Mouse (Mus musculus) hindbrain, embryonic 11.5 days (tissue): ENCODE results near the gene Snapc1. TPM values are rescaled to one million over a fixed set of nuclear protein-coding genes. Genes with fewer than 3 reads are reported as not detected.

ENCODE experiments used
- ATAC-seq: fragments of 200-750 bp; cut with Nextera tagmentation; 2 replicates; pipeline ENCODE4 v1.8.0; 2017; ENCODE audit warnings: mild to moderate bottlenecking, moderate TSS enrichment, moderate library complexity; ENCODE audit not compliant: low FRiP score
- DNase-seq: peaks from one replicate; pipeline ENCODE4 v3.0.0-alpha.2; 2015; ENCODE audit warnings: low spot score
- H3K27ac ChIP-seq: fragments of 300-500 bp; sonication (generic); 2 replicates; pipeline ENCODE4 v1.5.1; 2014; ENCODE audit warnings: mild to moderate bottlenecking, low read depth, low read length
- H3K27me3 ChIP-seq: fragments of 300-500 bp; sonication (generic); 2 replicates; pipeline ENCODE4 v1.6.1; 2014; ENCODE audit warnings: mild to moderate bottlenecking, low read length, moderate library complexity, mixed read lengths; ENCODE audit not compliant: control insufficient read depth, insufficient read depth
- H3K36me3 ChIP-seq: fragments of 300-500 bp; sonication (generic); 2 replicates; pipeline ENCODE4 v1.6.1; 2014; ENCODE audit warnings: mild to moderate bottlenecking, low read length, moderate library complexity, mixed read lengths; ENCODE audit not compliant: control insufficient read depth, insufficient read depth
- H3K4me1 ChIP-seq: fragments of 300-500 bp; sonication (generic); replicated peaks from 2 replicates; pipeline ENCODE4 v1.6.1; 2014; ENCODE audit warnings: low read length, mixed read lengths; ENCODE audit not compliant: control insufficient read depth, insufficient read depth
- H3K4me2 ChIP-seq: fragments of 300-500 bp; sonication (generic); replicated peaks from 2 replicates; pipeline ENCODE4 v1.6.1; 2014; ENCODE audit warnings: mild to moderate bottlenecking, low read depth, low read length
- H3K4me3 ChIP-seq: fragments of 300-500 bp; sonication (generic); 2 replicates; pipeline ENCODE4 v1.5.1; 2014; ENCODE audit warnings: low read depth, low read length
- H3K9ac ChIP-seq: fragments of 300-500 bp; sonication (generic); 2 replicates; pipeline ENCODE4 v1.6.1; 2014; ENCODE audit warnings: low read depth, low read length
- H3K9me3 ChIP-seq: fragments of 300-500 bp; sonication (generic); 2 replicates; pipeline ENCODE4 v1.6.1; 2016; ENCODE audit warnings: low read length; ENCODE audit not compliant: control insufficient read depth
- WGBS: fragments of 180-500 bp; shearing (Covaris S2); extraction: QIAGEN DNeasy Blood & Tissue Kit; methylation state at CpG from one replicate; pipeline ENCODE4 v1.1.7; 2014; 5-methylcytosine and 5-hydroxymethylcytosine counted together
- polyA plus RNA-seq: library from polyadenylated mRNA; unstranded; fragments of >200 nt; fragmentation: Nextera tagmentation; extraction: Ambion mirVana; gene quantifications from 2 replicates; pipeline ENCODE4 v1.2.1, GENCODE M21; 2014

Snapc1 gene
- polyA plus RNA-seq, 1 experiment from 2014 or later, result 24.1 TPM

GRCm38 (mm10) chr12:73978144-73978543 lies 13.9 kb downstream of the Snapc1 start:
- 93% methylated on average over 3 of the region's 3 CpGs for WGBS
- 0 out of 2 replicates have a peak, but pooled peaks cover 2% of the 10 kb centered on the region for H3K36me3 ChIP-seq
- no peak overlapping the region for H3K4me2 ChIP-seq
- H3K27me3 ChIP-seq, result no peaks in the 10 kb centered on the region
- H3K4me3 ChIP-seq, result no peak overlapping the region
- ATAC-seq (no peak), DNase-seq (no peak)
- no peak overlapping the region for H3K27ac ChIP-seq
- H3K9me3 ChIP-seq, result no peaks in the 10 kb centered on the region
- no peak overlapping the region for H3K9ac ChIP-seq
- H3K4me1 ChIP-seq, result no peaks in the 10 kb centered on the region

DNA sequence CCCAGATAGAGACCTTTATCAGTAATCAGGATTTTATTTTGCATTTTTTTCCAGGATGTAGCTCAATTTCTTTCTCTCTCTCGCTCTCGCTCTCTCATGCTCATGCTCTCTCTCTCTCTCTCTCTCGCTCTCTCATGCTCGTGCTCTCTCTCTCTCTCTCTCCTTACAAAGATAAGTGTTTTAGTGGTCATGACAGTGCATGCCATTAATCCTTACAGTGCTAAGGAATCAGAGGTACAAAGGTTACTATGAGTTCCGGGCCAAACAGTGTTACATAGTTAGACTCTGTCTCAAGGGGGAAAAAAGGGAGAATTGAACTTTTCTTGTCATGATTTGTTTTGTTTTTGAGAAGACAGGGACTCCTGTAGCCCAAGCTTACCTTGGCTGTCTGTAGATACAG lies 15.4 kb downstream of the Snapc1 start:
- H3K4me3 ChIP-seq, result no peak overlapping the region
- DNase-seq (no peak), ATAC-seq (no peak)
- H3K9me3 ChIP-seq, result no peaks in the 10 kb centered on the region
- H3K9ac ChIP-seq, result no peak overlapping the region
- no peaks in the 10 kb centered on the region for H3K27me3 ChIP-seq
- no peaks in the 10 kb centered on the region for H3K4me1 ChIP-seq
- no peak overlapping the region for H3K27ac ChIP-seq
- WGBS, result 98% methylated on average over 5 of the region's 5 CpGs
- H3K36me3 ChIP-seq, result 0 out of 2 replicates have a peak, but pooled peaks cover 2% of the 10 kb centered on the region
- H3K4me2 ChIP-seq, result no peak overlapping the region

DNA sequence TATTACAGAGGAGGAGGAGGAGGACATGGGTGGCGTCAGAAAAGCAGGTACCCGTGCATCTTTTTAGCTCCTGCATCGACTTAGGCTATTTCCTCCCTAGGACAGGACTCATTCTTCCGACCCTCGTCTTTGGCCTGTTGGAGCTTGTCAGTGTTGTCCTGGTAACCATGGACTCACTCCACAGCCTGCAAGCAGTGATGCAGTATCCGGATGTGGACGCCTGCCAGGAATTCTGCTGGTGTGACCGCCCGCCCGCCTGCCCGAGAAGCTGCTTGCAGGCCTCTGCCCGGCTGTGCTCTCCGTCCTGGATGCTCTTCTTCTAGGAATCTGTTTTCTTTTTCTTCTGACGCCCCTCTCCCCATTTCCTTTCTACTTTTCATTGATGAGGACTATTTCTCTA lies 18.3 kb downstream of the Snapc1 start:
- H3K36me3 ChIP-seq, result 0 out of 2 replicates have a peak, but pooled peaks cover 2% of the 10 kb centered on the region

DNA sequence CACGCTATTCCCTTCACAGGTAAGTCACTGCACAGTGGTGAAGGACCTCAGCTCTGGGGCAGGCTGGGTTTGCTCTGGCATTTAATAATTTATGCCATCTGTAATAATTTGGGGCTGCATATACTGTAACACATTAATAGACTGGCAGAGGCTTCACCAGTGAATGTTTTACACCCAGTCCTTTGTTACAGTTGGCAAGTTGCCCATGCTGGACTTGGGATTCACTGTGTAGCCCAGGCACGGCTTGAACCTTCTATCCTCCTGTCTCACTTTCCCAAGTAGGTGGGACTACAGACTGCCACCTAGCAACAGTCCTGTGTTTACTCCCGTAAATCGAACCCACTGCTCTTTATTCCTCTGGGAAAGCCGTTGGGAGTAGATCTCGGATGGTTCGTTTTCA lies 22.0 kb downstream of the Snapc1 start:
- Histone ChIP-seq H3K36me3 (0 out of 2 replicates have a peak, but pooled peaks cover 2% of the 10 kb centered on the region), H3K4me1 (no peaks in the 10 kb centered on the region), H3K27me3 (no peaks in the 10 kb centered on the region), H3K27ac (no peak overlapping the region), H3K4me2 (no peak overlapping the region), H3K9ac (no peak overlapping the region), H3K9me3 (no peaks in the 10 kb centered on the region), H3K4me3 (no peak overlapping the region)
- WGBS, result 91% methylated on average over 7 of the region's 7 CpGs
- DNase-seq (no peak), ATAC-seq (no peak)

More for the DNA sequence above, 18.3 kb downstream of the Snapc1 start:
- Histone ChIP-seq H3K27me3 (no peaks in the 10 kb centered on the region), H3K4me2 (no peak overlapping the region), H3K9me3 (no peaks in the 10 kb centered on the region), H3K4me3 (no peak overlapping the region), H3K27ac (no peak overlapping the region), H3K4me1 (no peaks in the 10 kb centered on the region), H3K9ac (no peak overlapping the region)
- DNase-seq (no peak), ATAC-seq (no peak)
- 83% methylated on average over 14 of the region's 14 CpGs for WGBS

- no peak overlapping the region for H3K9ac ChIP-seq
- 92% methylated on average over 4 of the region's 4 CpGs for WGBS
- DNase-seq, result no peak
- no peak overlapping the region for H3K4me3 ChIP-seq
- H3K4me2 ChIP-seq, result no peak overlapping the region
- no peaks in the 10 kb centered on the region for H3K27me3 ChIP-seq
- ATAC-seq, result no peak
- no peaks in the 10 kb centered on the region for H3K4me1 ChIP-seq
- H3K27ac ChIP-seq, result no peak overlapping the region
- no peaks in the 10 kb centered on the region for H3K9me3 ChIP-seq
- H3K36me3 ChIP-seq, result no peaks in the 10 kb centered on the region
These were observed 24.2 kb downstream of the Snapc1 start for GRCm38 (mm10) chr12:73988393-73989008.

GRCm38 (mm10) chr12:73989594-73989993 lies 25.3 kb downstream of the Snapc1 start:
- Histone ChIP-seq H3K4me1 (no peaks in the 10 kb centered on the region), H3K9ac (no peak overlapping the region), H3K36me3 (no peaks in the 10 kb centered on the region), H3K27me3 (no peaks in the 10 kb centered on the region), H3K27ac (no peak overlapping the region), H3K9me3 (no peaks in the 10 kb centered on the region), H3K4me2 (no peak overlapping the region), H3K4me3 (no peak overlapping the region)
- DNase-seq (peak; percentile 42), ATAC-seq (no peak)

DNA sequence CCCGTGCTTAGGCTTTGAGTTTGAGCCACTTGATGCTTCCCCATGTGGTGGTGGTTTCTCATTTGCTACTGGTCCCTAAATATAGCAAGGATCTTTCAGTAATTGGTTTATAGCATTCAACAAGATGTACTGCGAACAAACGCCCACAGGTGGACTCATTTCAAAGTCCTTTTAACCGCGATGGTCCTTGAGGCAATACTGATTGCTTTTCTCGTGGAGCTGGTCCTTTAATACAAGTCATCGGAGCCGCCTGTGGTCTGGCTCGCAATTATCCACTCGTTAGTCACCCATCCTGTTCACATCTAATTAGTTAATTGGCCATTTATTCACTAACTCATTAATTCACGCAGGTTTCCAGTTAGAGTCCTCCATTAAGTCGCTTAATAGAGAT lies 32.6 kb downstream of the Snapc1 start:
- ATAC-seq (0 out of 2 replicates have a peak, but pooled peaks have one; percentile 10), DNase-seq (no peak)
- H3K9ac ChIP-seq, result no peak overlapping the region; the same call in 1 of the 2 replicates
- no peaks in the 10 kb centered on the region for H3K9me3 ChIP-seq
- peaks cover 9% of the 10 kb centered on the region; the same call in 1 of the 2 replicates for H3K27me3 ChIP-seq
- 66% methylated on average over 12 of the region's 12 CpGs for WGBS
- H3K4me3 ChIP-seq, result peak overlapping the region; percentile 52; the same call in 1 of the 2 replicates
- no peak overlapping the region for H3K27ac ChIP-seq
- H3K36me3 ChIP-seq, result no peaks in the 10 kb centered on the region
- H3K4me2 ChIP-seq, result no peak overlapping the region
- peaks cover 2% of the 10 kb centered on the region; the same call in 1 of the 2 replicates for H3K4me1 ChIP-seq

GRCm38 (mm10) chr12:73997297-73998127 lies 33.2 kb downstream of the Snapc1 start, which contains the start of gene Syt16:
Gene Syt16, plus strand, starts transcription at chr12:73997661.
- WGBS, result under 1% methylated on average over 29 of the region's 67 CpGs
- Histone ChIP-seq H3K27ac (no peak within 1 kb of the TSS), H3K27me3 (peaks cover 9% of the 10 kb centered on the region; the same call in 1 of the 2 replicates)

More at GRCm38 (mm10) chr12:73997297-73998127, 33.2 kb downstream of the Snapc1 start, which contains the start of gene Syt16:
- H3K9ac ChIP-seq, result peak within 1 kb of the TSS; percentile 67
- no peaks in the 10 kb centered on the region for H3K36me3 ChIP-seq
- H3K9me3 ChIP-seq, result no peaks in the 10 kb centered on the region
- ATAC-seq, result peak; percentile 71
- H3K4me2 ChIP-seq, result peak within 1 kb of the TSS; percentile 91
- H3K4me1 ChIP-seq, result peaks cover 2% of the 10 kb centered on the region; the same call in 1 of the 2 replicates
- peak within 1 kb of the TSS; percentile 52 for H3K4me3 ChIP-seq
- DNase-seq, result peak; percentile 45
